Mouse (Mus musculus) liver, adult (tissue): ENCODE measurements around the gene Mtmr6.

Source experiments
- GATA4 ChIP-seq: IDR thresholded peaks from 2 replicates; pipeline ENCODE4 v1.6.1; 2014; ENCODE audit warnings: mild to moderate bottlenecking, low read length; ENCODE audit not compliant: insufficient replicate concordance

Mtmr6 gene

DNA sequence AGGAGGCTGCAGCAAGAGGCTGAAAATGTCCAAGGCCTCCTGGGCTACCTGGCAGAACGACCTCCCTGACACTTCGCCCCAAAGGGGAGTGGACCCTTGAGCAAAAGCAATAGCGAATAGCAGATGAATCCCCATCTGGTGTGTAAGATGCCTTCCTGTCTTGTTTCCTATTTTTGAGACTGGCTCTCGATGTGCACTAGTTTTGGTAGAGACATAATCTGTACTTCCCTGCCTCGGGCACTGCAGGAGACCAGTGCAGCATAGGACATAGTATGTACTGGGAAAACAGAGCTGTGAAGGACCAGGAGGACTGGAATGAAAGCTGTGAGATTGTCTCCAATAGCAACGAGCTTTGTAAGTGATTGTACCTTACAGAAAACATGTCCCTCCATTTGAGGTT, 8.3 kb downstream of the Mtmr6 start:
- TF ChIP-seq GATA4 = no peak

DNA sequence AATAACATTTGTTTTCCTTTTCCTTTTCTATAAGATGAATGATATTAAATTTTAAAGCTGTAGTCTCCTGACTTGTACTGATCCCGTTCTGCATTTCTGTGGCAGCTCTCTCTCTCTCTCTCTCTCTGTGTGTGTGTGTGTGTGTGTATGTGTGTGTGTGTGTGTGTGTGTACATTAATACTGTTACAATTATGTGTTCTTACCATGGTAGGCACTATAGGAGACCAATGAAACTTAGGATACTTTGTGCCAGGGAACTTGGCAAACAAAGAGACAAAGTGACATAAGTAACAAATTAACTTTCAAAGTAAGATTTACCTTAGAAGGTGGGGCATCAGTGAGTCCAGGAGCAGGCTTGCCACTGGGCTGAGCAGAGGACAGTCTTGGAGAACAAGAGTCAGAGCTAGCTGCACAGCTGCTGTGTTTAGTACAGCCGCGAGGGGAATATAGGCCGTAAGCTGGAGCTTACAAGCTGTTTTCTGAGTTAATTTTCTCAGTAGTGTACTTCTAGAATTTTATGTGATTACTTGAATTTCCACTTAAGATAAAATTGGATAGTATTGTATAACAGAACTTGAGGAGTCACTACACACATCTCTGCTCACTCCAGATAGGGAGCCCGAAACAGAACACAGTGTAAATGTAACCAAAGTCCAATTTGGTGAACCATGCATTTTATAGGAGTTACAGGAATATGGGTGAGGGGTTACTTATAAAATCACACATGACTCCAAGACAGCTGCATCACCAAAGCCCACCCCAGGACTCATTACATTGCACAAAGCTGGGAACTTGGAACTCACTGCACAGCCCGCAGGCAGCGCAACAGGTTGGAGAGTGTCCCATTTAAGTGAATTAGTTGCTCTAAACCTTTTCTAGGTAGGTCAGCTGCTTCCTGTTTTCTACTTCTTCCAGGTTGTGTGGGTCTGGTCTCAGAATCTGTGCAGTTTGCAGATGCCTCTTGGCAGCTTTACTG, 10.6 kb downstream of the Mtmr6 start:
- no peak for TF ChIP-seq GATA4

DNA sequence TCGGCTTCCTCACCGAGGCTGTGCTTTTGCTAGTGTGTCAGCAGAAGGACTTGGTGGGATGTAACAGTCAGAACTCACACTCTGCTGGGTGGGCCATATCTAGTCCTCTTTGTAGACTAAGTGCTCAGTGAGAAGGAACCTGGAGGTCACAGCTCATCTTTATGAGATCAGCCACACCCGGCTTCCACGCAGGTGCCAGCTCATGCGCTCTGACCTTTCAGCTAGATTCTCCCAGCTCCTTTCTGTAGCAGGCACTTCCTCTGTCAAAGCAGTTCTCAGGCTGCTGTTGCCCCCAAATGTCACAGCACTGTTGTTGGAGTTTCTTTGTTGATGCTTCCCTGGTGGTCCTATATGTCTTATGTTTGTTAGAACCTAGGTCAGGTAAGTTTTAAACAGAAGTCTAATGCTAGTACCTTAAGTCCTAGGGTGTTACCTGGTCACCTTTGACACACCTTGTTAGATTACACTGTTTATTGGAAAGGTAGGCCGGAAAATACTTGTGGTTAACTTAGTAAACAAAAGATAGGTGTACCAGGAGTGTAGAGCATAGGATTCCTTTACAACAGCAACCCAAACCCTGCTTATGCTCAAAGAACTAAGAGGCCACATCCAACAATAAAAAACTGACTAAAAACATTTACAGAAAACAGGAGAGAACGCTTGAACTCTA, 21.3 kb downstream of the Mtmr6 start:
- TF ChIP-seq GATA4 = no peak

DNA sequence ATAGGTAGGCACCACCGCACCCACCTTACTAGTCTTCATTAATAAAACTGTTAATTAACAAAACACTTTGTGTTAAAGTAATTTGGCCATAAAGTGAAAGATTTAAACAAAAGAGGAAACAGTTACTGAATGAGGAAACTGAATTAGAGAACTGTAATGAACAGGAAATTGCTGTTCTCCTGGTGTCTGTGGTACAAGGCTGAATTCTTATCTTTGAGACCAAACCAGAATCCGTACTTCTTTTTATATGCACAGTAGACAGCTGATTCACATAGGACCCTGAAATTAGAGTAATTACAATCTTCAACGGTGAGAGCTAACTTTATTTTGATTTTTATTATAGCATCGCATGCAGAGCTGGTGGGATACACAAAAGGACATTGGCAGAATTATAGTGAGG, 25.3 kb downstream of the Mtmr6 start:
- TF ChIP-seq GATA4 = no peak

DNA sequence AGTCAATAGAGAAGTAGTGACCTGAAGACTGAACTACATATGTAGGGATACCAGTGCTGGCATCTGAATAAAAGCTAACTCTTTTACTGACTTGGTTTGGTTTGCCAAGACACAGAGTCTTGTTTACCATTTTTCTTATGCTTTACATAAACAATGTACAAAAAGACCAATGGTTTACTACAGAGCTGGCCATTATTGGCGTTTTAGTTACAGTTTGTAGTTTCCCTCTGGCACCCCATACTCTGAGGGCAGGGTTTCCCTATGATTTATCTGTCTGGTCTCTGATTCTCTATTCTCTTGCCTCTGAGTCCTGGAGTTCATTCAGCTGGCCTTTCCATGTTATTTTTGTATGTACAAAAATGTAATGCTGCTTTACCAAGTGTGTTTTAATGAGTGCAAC, 30.5 kb downstream of the Mtmr6 start:
- no peak for TF ChIP-seq GATA4

DNA sequence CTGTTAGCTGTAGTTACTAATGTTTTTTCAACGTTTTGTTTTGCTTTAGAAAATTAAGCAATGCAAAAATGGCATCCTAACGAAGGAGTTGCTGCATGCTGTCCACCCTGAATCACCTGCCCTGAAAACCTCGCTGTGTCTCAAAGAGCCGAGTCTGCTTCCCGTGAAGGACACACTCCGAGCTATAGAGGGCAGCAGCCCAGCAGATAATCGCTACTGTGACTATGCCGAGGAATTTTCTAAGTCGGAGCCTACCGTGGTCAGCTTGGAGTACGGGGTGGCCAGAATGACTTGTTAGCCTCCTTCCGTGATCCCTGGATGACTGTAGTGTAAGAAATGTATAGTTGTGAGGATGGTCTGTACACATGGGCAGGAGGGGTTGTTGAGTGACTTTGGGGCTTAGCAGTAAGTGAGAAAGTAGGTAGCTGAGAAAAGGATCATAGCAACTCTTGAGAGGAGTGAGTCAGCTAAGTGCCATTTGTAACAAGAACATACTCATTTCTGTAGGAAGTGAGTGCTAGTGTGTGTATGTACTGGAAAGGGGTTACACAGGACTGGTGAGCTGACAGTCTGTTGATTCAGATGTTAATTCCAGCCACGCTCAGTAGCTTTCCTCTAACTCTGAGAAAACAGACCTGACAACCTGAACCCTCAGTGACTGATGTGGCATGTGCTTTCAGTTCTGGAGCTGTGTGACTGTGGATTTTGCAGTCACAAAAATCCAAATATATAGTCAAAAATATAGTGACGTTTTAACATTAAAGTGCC, 35.4 kb downstream of the Mtmr6 start:
- TF ChIP-seq GATA4 = no peak

DNA sequence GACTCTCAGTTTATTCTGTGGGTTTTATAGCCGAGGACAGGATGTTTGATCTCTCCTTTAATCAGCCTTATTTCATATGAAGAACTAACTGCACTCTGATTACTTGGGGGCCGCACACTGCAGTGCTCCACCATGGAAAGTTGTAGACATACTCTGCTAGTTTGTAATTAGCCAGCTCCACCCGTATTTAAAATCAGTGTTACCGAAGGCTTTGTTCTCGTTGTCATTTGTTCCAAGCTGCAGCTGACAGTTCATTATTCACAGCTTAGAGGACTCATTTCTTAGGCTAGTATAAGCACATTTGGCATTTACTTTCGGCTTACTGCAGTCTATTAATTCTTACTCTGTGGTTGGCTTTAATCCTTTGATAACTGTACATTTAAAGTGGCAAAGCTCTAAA, 36.0 kb downstream of the Mtmr6 start:
- no peak for TF ChIP-seq GATA4

DNA sequence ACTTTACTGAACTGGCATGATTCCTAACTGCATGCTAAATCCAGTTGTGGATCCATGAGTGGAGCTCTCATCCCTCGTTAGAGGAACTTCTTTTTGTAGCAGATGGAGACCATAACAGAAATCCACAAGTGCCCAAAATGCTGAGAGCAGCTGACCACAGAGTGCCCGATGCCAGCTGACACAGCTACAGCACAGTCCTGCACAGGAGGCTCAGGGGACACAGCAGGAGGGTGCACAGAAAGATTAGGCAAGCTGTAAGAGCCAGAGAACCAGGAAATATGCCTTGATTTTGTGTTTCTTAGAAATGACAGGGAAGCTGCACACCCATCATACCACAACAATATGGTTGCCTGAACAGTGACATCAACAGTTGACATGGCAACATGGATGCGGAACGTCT, 37.4 kb downstream of the Mtmr6 start:
- TF ChIP-seq GATA4 = no peak

DNA sequence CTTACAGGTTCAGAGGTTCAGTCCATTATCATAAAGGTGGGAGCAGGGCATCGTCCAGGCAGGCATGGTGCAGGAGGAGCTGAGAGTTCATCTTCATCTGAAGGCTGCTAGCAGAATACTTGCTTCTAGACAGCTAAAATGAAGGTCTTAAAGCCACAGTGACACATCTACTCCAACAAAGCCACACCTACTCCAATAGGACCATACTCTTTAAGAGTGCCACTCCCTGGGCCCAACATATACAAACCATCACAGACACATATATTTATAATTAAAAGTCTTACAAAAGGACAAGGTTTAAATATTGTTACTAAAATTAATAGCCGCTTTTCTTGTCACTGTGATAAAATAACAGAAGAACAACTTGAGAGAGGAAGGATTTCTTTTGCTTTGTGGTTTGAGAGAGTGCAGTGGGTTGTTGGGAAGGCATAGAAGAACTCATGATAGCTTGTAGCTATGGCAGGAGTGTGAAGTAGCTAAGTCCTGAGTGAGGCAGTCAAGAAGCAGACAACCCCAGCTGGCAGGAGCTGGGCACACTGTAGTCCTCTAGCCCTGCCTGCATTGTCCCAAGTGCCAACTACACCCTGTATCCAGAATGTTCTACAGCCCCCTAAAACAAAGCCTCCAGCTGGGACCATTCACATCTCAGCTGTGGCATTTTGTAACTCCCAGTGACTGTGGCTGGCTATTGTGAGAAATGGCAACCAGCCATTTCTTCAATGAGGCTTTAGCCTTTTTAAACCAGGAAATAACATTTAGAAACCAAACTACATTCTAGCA, 39.6 kb downstream of the Mtmr6 start:
- TF ChIP-seq GATA4 = no peak

DNA sequence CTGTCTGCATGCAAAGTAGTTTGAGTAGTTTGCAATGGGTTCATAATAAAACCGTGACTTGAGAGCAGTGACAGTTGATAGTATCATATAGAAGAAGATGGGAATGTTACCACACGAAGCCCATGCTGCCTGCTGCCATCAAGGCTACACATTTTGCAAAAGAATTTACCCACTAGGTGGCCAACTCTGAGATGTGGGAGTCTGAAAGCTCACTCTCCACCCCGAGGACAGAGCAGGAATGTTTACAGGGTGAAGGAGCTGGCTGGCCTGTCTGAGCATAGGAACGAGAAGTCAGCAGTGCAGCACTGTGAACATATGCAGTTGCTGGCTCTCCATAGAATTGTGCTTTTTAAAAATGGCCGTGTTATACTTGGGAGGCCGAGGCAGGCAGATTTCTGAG, 43.1 kb downstream of the Mtmr6 start:
- no peak for TF ChIP-seq GATA4

DNA sequence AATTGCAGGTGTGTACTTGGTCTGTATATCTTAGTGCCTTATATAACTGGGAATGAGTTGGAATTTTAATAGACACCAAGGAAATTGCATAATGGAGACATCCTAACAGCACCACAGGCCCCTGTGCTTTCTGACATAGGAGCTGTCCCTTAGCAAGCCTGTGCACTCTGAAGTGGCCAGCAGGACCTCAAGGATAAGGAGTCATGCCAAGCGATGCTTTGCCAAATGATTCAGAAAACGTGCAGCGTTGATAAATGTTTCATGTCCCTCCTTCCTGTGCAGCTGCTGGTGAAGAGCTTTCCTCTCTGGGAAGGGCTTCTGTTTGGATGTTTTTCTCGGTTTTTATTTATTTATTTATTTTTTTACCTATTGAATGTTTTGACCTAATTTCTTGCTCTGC, 45.7 kb downstream of the Mtmr6 start:
- TF ChIP-seq GATA4 = no peak

DNA sequence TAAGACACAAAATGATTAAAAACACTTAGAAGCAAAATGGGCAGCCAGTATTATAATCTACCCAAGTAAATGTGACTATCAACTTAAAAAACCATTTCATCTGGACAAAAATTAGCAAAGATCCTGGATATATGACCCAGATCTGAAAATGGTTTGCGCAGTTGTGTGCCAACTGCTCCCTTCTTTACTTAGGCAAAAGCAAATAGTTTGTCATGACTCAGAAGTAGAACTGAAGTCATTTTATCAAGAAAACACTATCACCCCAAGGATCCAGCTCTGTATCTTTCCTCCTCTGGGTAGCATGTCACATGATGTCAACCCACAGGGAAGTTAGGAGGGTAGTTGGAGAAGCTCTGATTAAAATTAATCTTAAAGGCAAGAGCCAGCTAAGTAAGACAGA, 54.2 kb downstream of the Mtmr6 start:
- no peak for TF ChIP-seq GATA4

DNA sequence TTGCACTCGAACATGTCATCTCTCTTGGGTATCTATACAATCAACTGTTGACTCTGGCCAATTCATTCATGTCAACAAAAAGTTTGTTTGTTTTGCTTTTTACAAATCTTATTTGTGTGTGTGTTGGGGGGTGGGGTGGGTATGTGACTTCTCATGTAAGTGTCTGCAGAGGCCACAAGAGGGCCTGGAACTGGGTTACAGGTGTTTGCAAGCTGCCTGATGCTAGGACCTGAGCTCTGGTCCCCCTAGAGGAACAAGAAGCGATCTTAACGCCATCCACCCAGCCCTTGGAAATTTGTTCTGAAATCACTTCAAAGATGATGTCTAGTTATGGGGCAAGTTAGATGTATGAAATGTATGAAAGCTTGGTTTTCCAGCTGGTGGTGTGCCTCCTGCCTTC, 55.8 kb downstream of the Mtmr6 start:
- TF ChIP-seq GATA4 = no peak

DNA sequence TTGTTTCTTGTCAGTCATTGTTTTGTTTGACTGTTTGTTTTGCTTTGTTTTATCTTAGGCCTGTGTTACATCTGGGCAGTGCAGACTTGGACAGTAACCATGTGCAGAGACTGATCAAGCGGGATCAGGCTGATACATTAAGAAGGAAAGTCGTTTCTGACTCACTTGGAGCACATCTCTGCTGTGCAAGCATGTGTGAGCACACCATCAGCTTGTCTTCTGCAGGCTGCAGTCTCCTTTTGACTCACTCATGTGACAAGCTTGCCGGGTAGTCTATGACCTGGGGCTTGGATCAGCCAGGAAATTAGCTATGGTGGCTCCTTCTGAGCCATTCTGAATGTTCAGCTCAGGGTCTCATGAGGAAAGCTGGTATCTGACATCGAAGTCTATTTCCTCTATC, 75.5 kb downstream of the Mtmr6 start:
- no peak for TF ChIP-seq GATA4

DNA sequence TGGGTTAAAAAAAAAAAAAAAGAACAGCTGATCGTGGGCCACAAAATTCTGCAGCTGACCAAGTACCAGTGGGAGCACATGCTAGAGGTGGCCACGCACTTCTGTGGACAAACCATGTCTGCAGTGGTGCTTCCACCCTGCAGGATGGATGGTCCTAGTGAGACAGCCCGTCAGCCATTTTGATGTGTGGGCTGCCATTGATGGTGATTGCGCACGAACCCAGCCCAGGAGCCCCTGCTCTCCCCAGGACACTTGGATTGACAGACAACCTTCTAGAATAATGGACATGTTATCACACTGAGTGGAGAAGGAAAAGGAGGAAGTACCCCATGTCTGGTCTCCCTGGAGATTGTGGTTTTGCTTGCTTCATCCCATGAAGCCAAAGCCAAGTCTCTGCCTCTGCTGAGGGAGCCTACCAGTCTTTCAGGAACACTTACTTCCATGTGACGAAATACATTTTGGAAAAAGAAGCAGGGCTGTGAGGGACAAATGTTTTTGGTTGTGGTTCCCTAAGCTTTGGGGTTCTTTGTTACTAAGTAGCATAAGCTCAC, 80.4 kb downstream of the Mtmr6 start:
- no peak for TF ChIP-seq GATA4
